Mouse (Mus musculus) heart, adult 2 months (tissue): ENCODE data around the gene Fam166a. TPM values are rescaled to one million over a fixed set of nuclear protein-coding genes. Genes with fewer than 3 reads are reported as not detected.

Source experiments
- DNase-seq, 2 experiments: peaks; one replicate each; pipeline ENCODE4 v3.0.0; 2021
- H3K27ac ChIP-seq: fragments of 200-600 bp; 2 replicates; pipeline ENCODE4 v1.8.1; 2022
- H3K27me3 ChIP-seq: fragments of 200-500 bp; 2 replicates; pipeline ENCODE4 v1.6.1; 2012; ENCODE audit warnings: mild to moderate bottlenecking, low read length, inconsistent platforms, mixed read lengths; ENCODE audit not compliant: control insufficient read depth, insufficient read depth
- H3K36me3 ChIP-seq: fragments of 200-500 bp; 2 replicates; pipeline ENCODE4 v1.6.1; 2012; ENCODE audit warnings: low read length, inconsistent platforms; ENCODE audit not compliant: control insufficient read depth, insufficient read depth
- H3K4me1 ChIP-seq: fragments of 200-500 bp; 2 replicates; pipeline ENCODE4 v1.6.1; 2011; ENCODE audit warnings: low read length; ENCODE audit not compliant: control insufficient read depth, insufficient read depth
- H3K4me3 ChIP-seq: fragments of 200-600 bp; 2 replicates; pipeline ENCODE4 v1.8.1; 2022
- H3K79me2 ChIP-seq: fragments of 200-500 bp; replicated peaks from 2 replicates; pipeline ENCODE4 v1.6.1; 2012; ENCODE audit warnings: mild to moderate bottlenecking, inconsistent platforms, low read length, moderate library complexity, mixed read lengths; ENCODE audit not compliant: control insufficient read depth, insufficient read depth
- H3K9ac ChIP-seq: fragments of 200-500 bp; 2 replicates; pipeline ENCODE4 v1.6.1; 2012; ENCODE audit warnings: low read depth, mild to moderate bottlenecking, control low read depth, inconsistent platforms, low read length, mixed read lengths
- CTCF ChIP-seq: fragments of 200-600 bp; IDR thresholded peaks from 2 replicates; pipeline ENCODE4 v1.8.1; 2022; ENCODE audit warnings: antibody characterized with exemption, mild to moderate bottlenecking, moderate library complexity
- EP300 ChIP-seq: fragments of 200-500 bp; IDR thresholded peaks from 2 replicates; pipeline ENCODE4 v1.6.1; 2011; ENCODE audit warnings: low read depth, low read length, control low read depth; ENCODE audit not compliant: insufficient read depth
- POLR2A ChIP-seq: fragments of 200-500 bp; IDR thresholded peaks from 2 replicates; pipeline ENCODE4 v1.6.1; 2011; ENCODE audit warnings: mild to moderate bottlenecking, low read depth, low read length, control low read depth; ENCODE audit not compliant: insufficient read depth
- WGBS: fragments of 180-500 bp; shearing (Covaris S2); methylation state at CpG from one replicate; pipeline ENCODE4 v1.1.7; 2018; 5-methylcytosine and 5-hydroxymethylcytosine counted together
- intact Hi-C: fragments of 180-260 bp; cut with DNase I; formaldehyde crosslinking; loops from one replicate; pipeline ENCODE4 v1.15.1; 2025
- polyA plus RNA-seq: library from polyadenylated mRNA; depleted of rRNA; stranded (reverse); fragments of >200 nt; gene quantifications from 2 replicates; pipeline ENCODE4 v1.2.3, GENCODE M21; 2012
- total RNA-seq, 2 experiments: library from RNA; stranded (reverse); gene quantifications; 2 replicates each; pipeline ENCODE4 v1.2.3; 2021

The Fam166a gene
- total and polyA plus RNA-seq, 3 experiments, result 0.21 TPM; not detected in 2

- H3K27me3 ChIP-seq, result no peaks in the 10 kb centered on the region
- no peak overlapping the region for H3K4me3 ChIP-seq
- peaks cover 4% of the 10 kb centered on the region for H3K4me1 ChIP-seq
- DNase-seq, result no peak
- TF ChIP-seq POLR2A (no peak), CTCF (no peak), EP300 (no peak)
- no peaks in the 10 kb centered on the region for H3K79me2 ChIP-seq
- intact Hi-C loops, result no loop called here
- WGBS, result 86% methylated on average over 6 of the region's 6 CpGs
- H3K27ac ChIP-seq, result no peak overlapping the region
- no peak overlapping the region for H3K9ac ChIP-seq
- H3K36me3 ChIP-seq, result no peaks in the 10 kb centered on the region
Measured at GRCm38 (mm10) chr2:25187841-25188240, 30.7 kb upstream of the Fam166a start.

GRCm38 (mm10) chr2:25193330-25193770 lies 25.2 kb upstream of the Fam166a start:
- 2% methylated on average over 6 of the region's 6 CpGs for WGBS
- peak overlapping the region; percentile 95 for H3K27ac ChIP-seq
- no peak overlapping the region for H3K9ac ChIP-seq
- no peaks in the 10 kb centered on the region for H3K36me3 ChIP-seq
- no peaks in the 10 kb centered on the region for H3K79me2 ChIP-seq
- TF ChIP-seq POLR2A (no peak; the same call in 1 of the 2 replicates), EP300 (peak; percentile 99), CTCF (peak; percentile 96)
- peak; percentile 86 to 88 for DNase-seq
- no peaks in the 10 kb centered on the region for H3K27me3 ChIP-seq
- intact Hi-C loops, result loop anchor here (1.0 to 2.0 kb wide), 2 partner anchors 17 to 35 kb away; partner anchors contain the start of gene Nelfb
- H3K4me1 ChIP-seq, result peaks cover 20% of the 10 kb centered on the region
- peak overlapping the region; percentile 20; the same call in 1 of the 2 replicates for H3K4me3 ChIP-seq

- Histone ChIP-seq H3K27ac (peak overlapping the region; percentile 95), H3K36me3 (no peaks in the 10 kb centered on the region), H3K79me2 (no peaks in the 10 kb centered on the region), H3K4me1 (peaks cover 20% of the 10 kb centered on the region), H3K9ac (peak overlapping the region; percentile 32), H3K4me3 (peak overlapping the region; percentile 20; the same call in 1 of the 2 replicates), H3K27me3 (no peaks in the 10 kb centered on the region)
- TF ChIP-seq CTCF (no peak), POLR2A (no peak), EP300 (no peak)
- intact Hi-C loops, result loop anchor here (2.0 kb wide), 1 partner anchor 73 kb away; no protein-coding TSS in a partner anchor
- DNase-seq, result no peak
- 39% methylated on average over 5 of the region's 5 CpGs for WGBS
Measured at GRCm38 (mm10) chr2:25194006-25194405, 24.5 kb upstream of the Fam166a start.

- DNase-seq, result peak in 1 of 2 experiments; percentile 50
- intact Hi-C loops, result loop anchor here (2.0 kb wide), 1 partner anchor 72 kb away; no protein-coding TSS in a partner anchor
- Histone ChIP-seq H3K79me2 (no peaks in the 10 kb centered on the region), H3K4me1 (peaks cover 20% of the 10 kb centered on the region), H3K9ac (peak overlapping the region; percentile 51), H3K4me3 (peak overlapping the region; percentile 52), H3K27me3 (no peaks in the 10 kb centered on the region), H3K27ac (peak overlapping the region; percentile 95), H3K36me3 (no peaks in the 10 kb centered on the region)
- 61% methylated on average over 17 of the region's 17 CpGs for WGBS
- TF ChIP-seq EP300 (no peak), CTCF (no peak), POLR2A (no peak)
Measured at GRCm38 (mm10) chr2:25194486-25195171, 23.9 kb upstream of the Fam166a start.

- Histone ChIP-seq H3K9ac (peak overlapping the region; percentile 51), H3K27ac (peak overlapping the region; percentile 95), H3K79me2 (no peaks in the 10 kb centered on the region), H3K4me3 (peak overlapping the region; percentile 52), H3K36me3 (no peaks in the 10 kb centered on the region), H3K27me3 (no peaks in the 10 kb centered on the region), H3K4me1 (peaks cover 20% of the 10 kb centered on the region)
- peak; percentile 76 to 88 for DNase-seq
- intact Hi-C loops, result loop anchor here (1.0 to 2.0 kb wide), 3 partner anchors 15 to 71 kb away; partner anchors contain the start of gene Nrarp
- TF ChIP-seq POLR2A, result no peak
- no peak for TF ChIP-seq EP300
- no peak for TF ChIP-seq CTCF
- 16% methylated on average over 55 of the region's 55 CpGs for WGBS
Measured at GRCm38 (mm10) chr2:25195211-25196156, 23.1 kb upstream of the Fam166a start.
